Mouse (Mus musculus) large intestine, adult 2 months (tissue): ENCODE measurements around the gene Cct7. TPM values are rescaled to one million over a fixed set of nuclear protein-coding genes. Genes with fewer than 3 reads are reported as not detected.
A peak's percentile ranks its signal among the peaks of the same experiment; 100 is the strongest.
"Not testable (repeated sequence)": the region's sequence is repeated elsewhere in the genome, so short reads cannot be mapped to it uniquely, and the experiment has no call there.

Source experiments
- DNase-seq: peaks from one replicate; pipeline ENCODE4 v3.0.0-alpha.2; 2012; ENCODE audit warnings: low read depth, low spot score
- WGBS: fragments of 180-500 bp; shearing (Covaris S2); methylation state at CpG from one replicate; pipeline ENCODE4 v1.1.7; 2018; 5-methylcytosine and 5-hydroxymethylcytosine counted together
- polyA plus RNA-seq: library from polyadenylated mRNA; depleted of rRNA; stranded (reverse); fragments of >200 nt; gene quantifications from 2 replicates; pipeline ENCODE4 v1.2.3, GENCODE M21; 2012; rRNA removed

Cct7 gene
- 117 and 123 TPM in 2 replicates for polyA plus RNA-seq

DNA sequence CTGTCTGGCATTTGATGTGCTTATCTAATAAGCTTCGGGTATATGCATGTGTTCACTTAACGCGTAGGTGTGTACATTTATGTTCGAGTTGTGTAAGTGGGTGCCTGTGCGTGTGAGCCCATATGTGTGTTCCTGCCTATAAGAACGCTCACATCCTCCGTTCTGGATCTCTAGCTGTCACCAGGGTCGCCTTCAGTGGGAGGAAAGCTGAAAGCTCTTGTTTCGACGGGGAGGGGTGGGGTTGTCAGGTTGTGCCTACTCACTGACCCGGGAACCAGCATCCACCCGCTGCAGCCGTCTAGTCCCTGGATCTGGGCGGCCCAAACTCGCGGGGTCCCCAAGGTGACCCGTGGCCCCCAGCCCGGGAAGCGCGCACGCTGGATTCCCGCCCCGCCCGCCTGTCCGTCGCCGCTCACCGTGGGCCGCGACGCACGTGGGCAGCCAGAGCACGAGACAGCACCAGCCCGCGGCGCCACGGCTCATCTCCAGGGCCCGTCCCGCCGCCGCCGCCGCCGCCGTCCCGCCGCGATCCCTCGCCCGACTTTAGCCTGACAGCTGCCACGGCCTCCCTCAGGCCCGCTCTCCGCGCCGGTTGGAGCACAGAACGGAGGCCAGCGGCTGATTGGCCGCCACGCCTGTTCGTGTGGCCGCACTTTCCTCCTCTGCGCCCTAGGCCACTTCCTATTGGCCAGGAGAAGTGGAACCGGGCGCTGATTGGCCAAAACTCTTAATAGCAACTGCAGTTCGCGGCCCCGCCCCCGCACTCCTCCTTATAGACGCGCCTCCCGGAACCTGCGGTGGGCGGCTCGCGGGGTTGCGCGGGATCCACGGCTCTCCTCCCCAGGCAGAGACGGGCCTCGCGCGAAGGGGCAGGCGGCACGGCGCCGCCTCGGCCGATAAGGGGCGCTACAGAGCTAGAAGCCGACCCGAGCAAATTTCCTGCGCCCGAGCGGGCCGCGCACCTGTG is at the start of gene Cct7:
TSS of gene Cct7 (plus strand) at position 818 of the 967 bp plus-strand sequence.
- WGBS = 1% methylated on average over 96 of the region's 96 CpGs
- DNase-seq = peak; percentile 98

DNA sequence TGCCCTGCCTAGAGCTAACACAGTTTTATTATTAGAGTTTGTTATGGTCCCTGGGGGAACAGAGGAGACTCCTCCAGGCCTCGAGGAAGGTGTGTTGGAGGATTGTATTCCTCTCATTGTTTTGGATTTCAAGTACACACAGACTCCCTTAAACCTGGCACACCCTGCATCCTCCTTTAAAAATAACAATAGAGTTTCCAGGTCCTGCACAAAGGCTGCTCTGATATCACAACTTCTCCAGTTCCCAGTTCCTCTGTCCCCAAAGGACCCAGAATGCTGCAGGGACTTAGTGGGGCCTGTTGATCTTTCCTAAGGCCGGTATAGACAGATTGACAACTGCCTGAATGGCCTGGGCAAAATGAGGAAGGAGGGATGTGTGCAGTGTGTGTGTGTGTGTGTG is 48.7 kb upstream of the Cct7 start:
- 34% methylated on average over 2 of the region's 2 CpGs for WGBS
- no peak for DNase-seq

DNA sequence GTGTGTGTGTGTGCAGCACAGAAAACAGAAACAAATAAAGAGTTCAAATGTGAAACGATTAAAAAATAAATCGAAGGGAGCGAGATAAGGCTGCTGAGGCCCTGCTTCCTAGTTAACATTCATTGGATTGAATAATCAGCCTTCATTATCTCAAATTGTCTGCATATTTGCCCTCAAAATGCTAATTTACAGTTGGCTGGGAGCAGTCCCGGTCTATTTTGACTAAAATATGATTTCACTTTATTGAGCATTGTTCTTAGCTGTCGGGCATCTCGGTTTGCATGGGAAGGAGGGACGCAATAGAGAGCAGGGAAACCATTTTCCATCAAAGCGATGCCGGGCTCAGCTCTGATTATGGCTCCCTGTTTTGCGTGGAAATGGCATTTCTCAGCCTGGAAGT is 48.3 kb upstream of the Cct7 start:
- WGBS = 74% methylated on average over 10 of the region's 10 CpGs
- no peak for DNase-seq

DNA sequence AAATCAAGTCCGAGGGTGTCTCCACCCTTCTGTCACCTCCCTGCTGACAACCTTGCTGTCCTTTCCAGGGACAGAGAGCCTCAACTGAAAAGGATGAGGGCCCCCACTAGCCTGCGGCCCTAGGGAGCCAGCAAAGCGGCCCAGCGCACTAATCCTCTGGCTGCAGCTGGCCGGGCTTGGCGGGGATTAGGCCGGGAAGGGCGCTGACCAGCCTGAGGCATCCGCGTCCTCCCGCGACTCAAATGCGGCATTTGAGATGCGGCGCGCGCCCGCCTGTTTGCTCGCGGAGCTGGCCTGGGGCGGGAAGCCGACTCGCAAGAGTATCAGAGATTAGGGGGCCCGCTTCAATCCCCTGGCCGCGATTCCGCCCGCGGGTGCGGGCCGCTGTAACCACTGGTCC is 42.3 kb upstream of the Cct7 start:
- 10% methylated on average over 31 of the region's 31 CpGs for WGBS
- no peak for DNase-seq

DNA sequence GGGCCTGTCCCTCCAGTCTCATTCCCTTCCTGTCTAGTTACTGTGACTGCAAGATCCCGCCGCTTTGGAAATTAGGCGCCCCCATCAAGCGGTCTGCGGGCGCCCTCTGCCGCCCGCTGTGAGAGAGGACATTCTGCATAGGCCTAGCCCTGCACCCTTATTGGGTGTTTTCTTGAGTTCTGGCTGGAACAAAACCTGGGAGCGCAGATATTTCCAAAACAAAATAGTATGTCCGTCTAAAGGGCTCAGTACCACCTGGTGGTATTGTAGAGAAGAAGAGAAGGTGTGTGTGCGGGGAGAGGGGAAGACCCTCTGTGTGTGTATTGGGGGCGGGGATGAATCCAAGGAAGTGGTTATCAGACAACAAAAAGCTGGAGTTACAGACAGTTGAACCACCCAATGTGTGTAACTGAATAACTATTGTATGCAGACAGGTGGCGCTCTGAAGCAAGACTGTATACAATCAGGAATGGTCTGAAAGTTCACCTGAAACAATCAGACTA is 40.5 kb upstream of the Cct7 start:
- WGBS = 13% methylated on average over 13 of the region's 13 CpGs
- no peak for DNase-seq

DNA sequence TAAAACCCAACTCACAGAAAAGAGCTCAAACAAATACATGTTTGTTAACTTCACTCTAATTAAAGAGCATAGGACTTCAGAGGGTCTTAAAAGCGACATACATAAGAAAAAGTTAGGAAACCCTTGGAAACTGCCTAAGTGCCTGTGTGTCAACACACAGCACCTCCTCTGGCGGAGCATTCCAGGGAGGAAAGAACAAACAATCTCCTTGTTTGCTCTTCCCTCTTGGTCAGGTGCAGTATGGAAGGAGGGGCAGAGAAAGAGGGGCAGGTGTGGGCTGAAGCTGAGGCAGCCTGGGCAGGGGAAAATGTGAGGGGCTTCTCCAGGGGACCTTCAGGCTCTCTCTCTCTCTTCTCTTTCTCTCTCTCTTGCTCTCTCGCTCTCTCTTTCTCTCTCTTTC is 35.5 kb upstream of the Cct7 start:
- no peak for DNase-seq
- WGBS = 16% methylated on average over 3 of the region's 3 CpGs

DNA sequence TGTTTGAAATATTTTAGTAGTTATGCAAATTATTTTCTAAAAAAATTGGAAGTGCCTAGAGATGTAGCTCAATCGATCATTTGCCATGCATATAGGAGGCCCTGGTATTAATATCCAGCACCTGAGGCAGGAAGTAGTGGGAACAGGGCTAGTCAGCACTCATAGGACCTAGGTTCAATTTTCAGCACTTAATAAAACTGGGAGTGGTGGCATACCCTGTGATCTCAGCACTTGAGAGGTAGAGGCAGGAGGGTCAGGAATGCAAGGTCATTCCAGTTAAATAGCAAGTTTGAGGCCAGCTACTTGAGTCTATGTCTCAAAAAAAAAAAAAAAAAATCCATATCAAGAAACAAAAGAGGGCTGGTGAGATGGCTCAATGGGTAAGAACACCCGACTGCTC is 32.2 kb upstream of the Cct7 start:
- DNase-seq = no peak
- 68% methylated on average over 2 of the region's 2 CpGs for WGBS

DNA sequence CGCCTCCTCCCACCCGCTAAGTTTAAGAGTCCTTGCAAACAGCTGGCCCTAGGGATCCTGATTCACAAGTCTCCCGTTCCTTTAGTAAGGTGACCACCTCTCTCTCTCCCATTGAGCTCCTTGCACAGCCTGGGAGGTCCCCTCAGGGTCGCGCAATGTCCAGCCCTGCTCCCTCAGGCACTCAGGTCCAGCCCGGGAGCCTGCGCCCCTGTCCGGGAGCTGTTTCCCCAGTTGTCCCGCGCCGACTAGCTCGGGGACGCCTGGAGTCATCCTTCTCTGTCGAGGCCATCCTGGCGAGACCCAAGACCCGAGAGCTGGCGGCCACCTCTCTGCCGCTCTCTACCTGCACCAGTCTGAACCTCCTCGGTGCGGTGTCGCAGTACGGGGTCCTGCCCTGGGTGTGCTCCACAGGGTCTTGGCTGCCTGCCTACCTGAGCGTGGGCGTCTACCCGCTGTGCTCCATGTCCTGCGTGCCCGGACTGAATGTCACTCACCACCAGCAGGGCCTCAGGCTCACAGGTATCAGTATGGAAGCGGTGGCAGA is 27.4 kb upstream of the Cct7 start, which contains the start of gene Noto:
TSS of gene Noto (plus strand) at position 51 of the 544 bp plus-strand sequence.
- WGBS = 34% methylated on average over 28 of the region's 28 CpGs
- no peak for DNase-seq

DNA sequence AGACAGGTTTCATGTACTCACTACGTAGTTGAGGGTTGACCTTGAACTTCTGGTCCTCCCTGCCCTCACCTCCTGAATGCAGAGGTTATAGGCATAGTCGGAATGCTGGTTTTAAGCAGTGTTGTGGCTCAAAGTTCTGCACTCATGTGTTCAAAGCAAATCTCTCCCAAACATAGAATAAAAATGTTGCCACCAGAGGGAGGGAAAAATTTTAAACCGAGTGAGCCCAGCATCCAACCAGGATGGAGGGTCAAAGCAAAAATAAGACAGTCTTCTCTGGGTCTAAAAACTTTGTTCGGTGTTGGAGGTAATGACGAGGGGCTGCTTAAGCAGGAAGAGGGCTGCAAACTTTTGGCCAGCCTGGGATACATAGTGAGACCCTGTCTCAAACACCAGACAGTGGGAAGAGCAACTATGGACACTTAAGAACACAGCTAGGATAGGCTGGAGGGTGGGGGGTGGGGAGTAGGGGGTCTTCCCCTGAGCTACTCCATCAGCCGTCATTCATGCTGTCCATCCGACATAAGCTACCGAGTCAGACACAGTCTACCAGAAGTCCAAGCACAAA is 20.0 kb upstream of the Cct7 start:
- 45% methylated on average over 8 of the region's 8 CpGs for WGBS
- DNase-seq = no peak

DNA sequence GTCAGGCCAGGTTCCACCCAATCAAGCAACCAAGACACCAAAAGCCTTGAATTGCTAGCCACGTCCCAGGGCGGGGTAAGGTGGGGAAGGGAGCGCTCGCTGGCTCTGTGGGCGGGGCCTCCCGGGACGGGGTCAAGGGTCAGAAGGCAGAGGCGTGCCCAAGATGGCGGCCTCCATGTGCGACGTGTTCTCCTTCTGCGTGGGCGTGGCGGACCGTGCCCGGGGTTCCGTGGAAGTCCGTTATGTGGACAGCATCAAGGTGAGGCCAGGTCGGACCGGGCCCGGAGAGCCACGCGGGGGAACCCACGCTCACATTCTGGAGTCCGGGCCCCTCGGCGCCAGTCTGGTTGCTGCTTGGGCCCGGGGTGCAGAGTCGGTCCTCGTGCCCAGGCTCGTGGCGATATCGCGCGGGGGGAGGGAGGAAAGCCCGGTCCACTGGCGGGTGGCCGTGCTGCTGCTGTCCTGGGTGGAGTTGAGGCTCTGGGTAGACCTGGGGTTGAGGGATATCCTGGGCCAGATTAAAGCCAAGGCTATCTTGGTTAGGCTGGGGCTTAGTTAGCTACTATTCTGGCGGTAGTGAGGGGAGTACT is 19.4 kb upstream of the Cct7 start, which contains the start of gene Smyd5:
TSS of gene Smyd5 (plus strand) at position 148 of the 590 bp plus-strand sequence.
- DNase-seq = peak; percentile 66
- WGBS = 1% methylated on average over 39 of the region's 39 CpGs

DNA sequence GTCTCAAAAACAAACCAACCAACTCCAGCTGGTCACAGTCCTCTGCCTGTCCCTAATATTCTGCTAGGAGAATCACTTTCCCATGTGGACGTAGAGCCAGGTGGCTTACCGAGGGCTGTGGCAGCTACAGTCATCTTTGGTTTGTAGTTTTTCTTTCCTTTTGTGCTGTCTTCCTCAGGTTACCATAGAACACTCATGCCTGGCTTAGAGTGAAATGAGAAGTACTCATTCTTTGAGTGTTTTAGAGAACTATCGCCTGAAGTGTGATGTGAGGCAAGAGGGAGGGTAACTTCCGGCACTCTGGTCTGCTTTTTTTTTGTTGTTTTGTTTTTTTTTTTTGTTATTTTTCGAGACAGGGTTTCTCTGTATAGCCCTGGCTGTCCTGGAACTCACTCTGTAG is 17.4 kb upstream of the Cct7 start:
- WGBS = 73% methylated on average over 5 of the region's 5 CpGs
- no peak for DNase-seq

DNA sequence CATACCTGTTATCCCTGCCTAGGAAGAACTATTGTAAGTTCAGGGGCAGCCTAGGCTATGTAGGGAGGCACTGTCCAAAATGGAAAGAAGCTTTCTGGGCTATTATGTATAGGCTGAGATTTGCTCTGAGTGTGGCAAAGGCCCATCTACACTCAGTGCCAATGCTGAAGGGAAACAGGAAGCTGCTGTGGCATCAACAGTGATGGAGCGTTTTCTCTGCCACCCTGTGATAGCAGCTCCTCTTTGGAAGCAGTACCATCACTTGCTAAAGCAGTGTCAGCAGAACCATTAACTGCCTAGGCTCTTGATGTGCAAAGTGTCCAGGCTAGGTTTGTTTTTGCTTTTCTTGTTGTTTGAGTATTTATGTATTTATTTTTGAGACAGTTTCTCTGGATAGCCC is 15.1 kb upstream of the Cct7 start:
- WGBS = 70% methylated on average over 1 of the region's 1 CpGs
- DNase-seq = no peak

DNA sequence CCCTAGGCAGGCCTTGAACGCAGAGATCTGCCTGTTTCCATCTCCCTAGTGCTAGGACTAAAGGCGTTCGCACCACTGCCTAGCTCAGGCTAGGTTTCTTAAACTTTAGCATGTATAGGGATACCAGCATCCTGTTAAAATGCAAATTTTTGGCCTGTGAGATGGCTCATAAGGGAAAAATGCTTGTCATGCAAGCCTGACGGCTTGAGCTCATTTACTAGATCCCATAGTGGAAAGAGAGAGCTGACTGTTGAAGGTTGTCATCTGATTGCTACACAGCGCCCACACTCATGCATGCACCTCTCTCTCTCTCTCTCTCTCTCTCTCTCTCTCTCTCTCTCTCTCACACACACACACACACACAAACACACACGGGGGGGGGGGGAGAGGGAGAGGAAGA is 14.7 kb upstream of the Cct7 start:
- 85% methylated on average over 5 of the region's 6 CpGs for WGBS
- no peak for DNase-seq

DNA sequence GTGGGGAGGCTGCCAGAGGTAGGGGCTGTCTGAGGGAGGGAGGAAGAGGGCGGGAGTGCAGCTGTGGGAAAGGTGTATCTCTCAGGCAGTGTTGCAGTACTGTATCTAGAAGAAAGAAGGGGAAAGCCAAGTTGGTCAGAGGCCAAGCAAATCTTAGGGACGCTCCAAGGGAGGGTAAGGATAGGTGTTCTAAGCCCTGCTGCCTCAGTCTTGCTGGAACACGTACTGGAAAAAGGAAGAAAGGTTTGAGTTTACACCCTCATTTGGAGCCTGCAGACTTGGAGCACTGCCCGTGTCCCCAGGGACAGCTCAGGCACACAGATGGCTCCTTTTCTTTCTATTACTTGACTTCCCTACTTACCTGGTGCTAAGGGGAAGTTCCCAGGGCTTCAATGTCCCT is 10.2 kb upstream of the Cct7 start:
- WGBS = 79% methylated on average over 4 of the region's 4 CpGs
- no peak for DNase-seq

DNA sequence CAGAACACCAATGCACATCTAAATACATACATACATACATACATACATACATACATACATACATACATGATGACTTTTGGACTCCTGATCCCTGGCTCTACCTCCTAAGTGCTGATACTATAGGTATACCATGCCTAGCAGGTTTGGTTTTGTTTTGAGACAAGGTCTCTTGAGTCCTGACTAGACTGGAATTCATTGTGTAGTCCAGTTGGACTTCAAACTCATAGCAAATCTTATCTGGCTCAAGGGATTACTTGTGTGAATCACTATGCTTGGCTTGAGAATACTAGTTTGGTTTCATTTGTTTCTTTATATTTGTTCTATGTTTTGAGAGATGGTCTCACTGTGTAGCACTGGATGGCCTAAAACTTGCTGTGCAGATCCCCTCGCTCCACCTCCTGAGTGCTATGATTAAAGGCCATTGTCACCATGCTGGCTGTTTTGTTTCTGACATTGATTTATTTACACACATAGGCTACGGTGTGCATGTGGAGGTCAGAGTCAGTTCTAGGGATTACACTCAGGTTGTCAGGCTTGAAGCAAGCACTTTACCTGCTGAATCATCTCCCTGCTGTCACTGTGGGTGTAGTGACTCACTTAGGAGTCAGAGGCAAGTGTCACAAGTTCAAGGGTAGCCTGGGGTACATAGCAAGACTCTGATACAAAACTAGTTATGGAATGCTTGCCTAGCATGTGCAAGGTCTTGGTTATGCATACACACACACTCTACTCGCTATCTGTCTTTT is 7.7 kb upstream of the Cct7 start:
- 80% methylated on average over 3 of the region's 3 CpGs for WGBS
- no peak for DNase-seq

DNA sequence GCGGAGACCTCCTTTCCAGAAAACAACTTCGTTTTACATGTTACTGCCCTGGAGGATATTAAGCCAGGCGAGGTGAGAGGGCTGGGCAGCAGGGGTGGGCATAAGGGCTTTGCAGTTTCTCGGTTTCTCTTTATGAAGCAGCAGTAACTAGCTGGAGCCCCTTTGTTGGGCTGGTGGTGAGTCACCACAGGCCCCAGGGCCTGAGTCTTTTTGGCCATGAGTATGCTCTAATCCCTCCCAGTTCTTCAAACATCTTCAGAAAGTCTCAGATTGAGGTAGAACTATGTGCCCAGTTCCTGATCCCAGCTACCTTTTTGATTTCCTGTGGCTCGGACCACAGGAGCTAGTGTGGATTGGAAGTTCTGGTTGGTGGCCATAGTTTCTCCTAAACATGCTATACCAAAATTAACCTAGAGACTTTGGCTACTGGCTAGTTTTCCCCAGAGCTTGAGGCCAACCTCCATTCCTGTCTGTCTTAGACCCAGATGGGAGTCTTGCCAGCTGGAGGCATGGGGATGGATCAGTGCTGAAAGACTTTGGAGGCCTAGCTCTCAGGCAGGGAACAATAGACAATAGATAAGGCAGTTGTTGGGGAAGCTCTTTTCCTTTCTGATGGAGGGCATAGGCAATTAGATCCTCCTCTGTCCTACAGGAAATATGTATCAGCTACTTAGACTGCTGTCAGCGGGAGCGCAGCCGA is 6.9 kb upstream of the Cct7 start:
- no peak for DNase-seq
- WGBS = 90% methylated on average over 8 of the region's 8 CpGs

DNA sequence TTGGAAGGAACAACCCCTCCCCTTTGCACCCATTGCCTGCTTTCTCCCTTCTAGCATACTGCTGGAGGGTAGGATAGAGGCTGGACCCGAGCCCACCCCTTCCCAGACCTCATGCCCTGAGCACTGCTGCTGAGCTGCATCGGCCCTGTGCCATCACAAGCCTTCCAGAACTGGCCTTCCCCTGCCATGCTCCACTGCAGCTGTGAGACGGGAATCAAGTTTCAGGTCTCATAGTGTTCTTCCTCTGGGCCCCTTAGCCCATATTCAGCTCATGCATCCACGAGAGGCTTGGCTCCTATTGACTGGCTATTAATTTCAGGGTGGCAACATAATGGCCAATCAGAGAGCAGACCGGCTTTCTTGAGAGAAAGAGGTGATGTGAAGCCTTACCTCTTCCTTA is 6.0 kb upstream of the Cct7 start:
- DNase-seq = no peak
- WGBS = 88% methylated on average over 5 of the region's 5 CpGs

DNA sequence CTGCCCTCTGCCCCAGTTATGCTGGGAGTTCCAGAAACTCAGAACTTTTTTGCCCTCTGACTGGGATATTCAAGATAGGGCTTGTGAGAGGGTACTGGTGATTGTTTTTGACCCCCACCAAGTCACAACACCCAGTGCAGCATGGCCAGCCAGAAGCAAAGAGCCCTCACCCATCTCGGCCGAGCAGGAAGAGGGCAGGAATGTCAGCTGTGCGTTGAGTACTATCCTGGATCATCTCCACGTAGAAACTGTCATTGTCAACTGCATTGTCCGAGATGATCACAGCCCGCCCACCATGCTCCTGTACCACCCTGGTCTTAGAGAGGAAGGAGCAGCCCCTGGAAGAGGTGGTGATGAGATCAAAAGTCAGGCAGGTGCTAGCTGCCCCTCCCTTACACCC is 4.0 kb upstream of the Cct7 start:
- 82% methylated on average over 6 of the region's 6 CpGs for WGBS

DNA sequence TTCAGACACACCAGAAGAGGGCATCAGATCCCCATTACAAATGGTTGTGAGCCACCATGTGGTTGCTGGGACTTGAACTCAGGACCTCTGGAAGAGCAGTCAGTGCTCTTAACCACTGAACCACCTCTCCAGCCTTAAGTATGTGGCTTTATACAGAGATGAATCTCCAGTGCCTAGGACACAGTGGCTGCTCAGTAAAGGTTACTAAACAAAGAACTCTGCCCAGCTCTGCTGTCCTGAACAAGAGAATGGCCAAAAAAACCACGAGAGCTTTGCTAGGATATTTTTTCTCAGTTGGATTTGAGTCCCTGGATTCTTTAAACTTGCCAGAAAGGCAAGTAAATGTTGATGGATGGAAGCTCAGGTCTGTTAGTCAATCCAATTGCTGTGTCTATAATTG is 1.2 kb upstream of the Cct7 start:
- DNase-seq = not testable (repeated sequence)
- 58% methylated on average over 1 of the region's 1 CpGs for WGBS

More for the DNA sequence above, 4.0 kb upstream of the Cct7 start:
- DNase-seq = no peak
